Mouse (Mus musculus) naive thymus-derived CD4-positive, alpha-beta T cell, adult 2 months (primary cell): ENCODE data around the gene Pla2g12b.
A peak's percentile ranks its signal among the peaks of the same experiment; 100 is the strongest.
"Not testable (repeated sequence)": the region's sequence is repeated elsewhere in the genome, so short reads cannot be mapped to it uniquely, and the experiment has no call there.

ENCODE experiments used
- DNase-seq: peaks from one replicate; pipeline ENCODE4 v3.0.0-alpha.2; 2011; ENCODE audit warnings: low read depth

Pla2g12b gene

DNA sequence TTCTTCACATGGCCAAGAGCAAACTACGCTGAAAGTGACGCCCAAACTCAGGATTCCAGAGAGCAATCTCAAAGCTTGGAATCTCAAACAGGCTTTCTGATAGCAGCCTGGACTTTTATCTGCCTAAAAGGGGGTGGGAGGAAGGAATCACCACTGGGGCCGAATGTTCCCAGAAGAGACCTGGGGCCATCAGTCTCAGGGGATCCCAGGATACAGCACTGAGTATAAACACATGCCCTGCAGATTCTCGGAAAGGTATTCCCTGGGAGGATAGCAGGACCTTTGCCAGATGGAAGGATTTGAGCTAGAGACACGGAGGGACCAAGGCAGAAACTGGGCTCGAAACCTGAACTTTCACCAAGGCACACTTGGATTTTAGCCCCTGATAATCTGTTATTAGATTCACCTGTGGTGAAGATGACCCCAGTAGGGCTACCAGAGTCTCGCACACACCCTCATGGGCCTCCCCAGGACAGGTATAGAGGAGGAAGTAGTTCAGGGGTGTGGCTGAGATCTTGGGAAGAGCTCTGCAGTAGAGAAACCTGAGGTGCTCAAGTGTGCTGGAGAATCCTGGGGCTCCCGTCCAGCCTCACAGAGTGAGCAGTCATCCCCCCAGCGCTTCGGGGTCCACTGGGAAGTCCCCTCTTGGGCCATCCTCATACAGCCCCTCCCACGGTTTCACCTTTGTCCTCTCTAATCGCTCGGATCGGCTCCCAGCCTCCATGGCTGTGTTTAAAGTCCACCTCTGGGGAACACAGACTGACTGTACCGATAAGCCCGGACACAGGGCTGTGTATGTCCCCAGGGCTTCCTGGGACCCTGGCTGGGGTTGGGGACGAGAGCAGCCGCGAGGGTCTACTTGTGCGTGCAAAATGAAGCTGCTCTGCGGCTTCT is at the start of gene Pla2g12b:
TSS of gene Pla2g12b (plus strand) at position 762 of the 894 bp plus-strand sequence.
- no peak for DNase-seq

DNA sequence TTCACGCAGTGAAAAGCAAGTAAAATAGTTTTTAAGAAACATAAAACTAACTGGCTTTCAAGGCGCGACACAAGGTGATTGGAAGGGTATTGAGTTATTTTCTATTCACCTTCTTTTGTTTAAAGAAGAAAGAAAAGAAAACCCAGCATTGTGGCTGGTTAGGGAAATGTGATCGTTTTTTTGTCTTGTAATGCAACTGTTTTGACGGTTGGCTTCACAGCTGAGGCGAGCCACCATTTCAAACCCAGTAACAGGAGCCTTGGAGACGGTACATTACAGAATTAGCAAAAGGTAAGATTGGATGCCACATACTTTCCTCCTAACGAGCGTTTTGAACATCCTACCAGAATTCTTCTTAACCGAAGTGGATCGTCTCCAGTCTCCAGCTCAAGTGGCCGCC is 49.3 kb upstream of the Pla2g12b start:
- no peak for DNase-seq

DNA sequence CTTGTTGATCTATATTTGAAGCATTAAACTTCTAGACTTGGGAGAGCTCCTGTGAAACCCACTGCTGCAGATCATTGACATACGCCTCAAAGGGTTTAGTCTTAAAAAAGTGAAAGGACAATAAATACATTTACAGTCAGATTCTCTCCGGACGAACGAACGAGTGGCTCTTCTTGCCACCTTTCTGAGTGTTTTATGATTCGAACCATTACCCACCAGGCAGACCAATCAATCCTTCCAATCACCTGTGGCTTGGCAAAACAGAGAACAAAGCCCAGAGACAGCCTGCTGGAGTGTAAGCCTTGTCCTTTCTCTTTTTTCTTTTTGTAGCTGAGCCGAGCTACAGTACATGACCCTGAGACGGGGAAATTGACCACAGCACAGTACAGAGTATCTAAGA is 48.4 kb upstream of the Pla2g12b start:
- no peak for DNase-seq

DNA sequence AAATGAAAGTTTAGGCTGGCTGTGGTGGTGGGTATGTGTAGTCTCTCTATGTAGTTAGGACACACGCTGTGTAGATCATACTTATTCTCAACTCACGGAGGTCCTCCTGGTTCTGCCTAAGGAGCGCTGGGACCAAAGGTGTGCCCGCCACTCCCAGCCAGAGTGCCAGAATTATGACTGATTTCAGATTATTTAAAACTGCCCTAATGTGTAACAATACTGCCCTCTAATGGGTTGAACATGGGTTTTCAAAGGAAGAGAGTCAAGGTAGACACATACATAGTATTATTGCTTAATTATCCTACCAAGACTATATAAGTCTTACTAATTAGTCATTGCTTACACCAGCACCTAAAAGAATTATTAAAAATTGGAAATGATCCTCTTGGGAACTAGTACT is 44.7 kb upstream of the Pla2g12b start:
- DNase-seq: peak; percentile 41

DNA sequence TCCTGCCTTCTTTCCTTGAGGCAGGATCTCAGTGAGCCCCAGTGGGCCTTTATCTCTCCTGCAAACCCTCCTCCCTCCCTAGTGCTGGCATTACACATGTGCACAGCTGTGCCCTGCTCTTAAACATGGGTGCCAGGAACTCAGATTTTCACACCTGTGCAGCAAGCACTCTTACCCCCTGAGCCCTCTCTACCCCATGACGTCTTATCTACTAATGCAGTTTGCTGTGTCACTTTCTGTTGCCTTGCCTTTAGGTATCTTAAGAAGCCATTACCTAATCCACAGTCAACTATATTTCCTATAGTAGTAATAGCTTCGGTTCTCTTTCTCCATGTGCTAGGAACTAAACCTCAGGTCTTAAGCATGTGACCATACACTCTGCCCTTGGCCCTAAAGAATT is 40.3 kb upstream of the Pla2g12b start:
- no peak for DNase-seq

DNA sequence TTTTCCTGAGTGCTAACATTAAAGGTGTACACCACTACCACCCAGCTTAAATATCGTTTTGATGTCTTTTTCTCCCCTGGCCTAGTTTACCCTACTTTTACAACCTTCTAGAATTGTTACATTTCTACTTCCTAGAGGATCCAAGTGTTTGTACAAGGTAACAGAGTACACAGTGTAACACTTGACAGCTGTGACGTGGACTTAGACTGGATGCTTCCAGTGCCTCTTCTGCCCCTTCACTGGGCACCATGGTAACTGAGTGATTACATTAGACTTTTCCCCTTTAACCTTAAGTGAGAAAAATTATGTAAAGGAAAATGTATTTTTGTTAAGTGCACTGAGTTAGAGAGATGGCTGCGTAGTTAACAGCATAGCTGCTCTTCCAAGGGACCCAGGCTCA is 38.9 kb upstream of the Pla2g12b start:
- DNase-seq: no peak

DNA sequence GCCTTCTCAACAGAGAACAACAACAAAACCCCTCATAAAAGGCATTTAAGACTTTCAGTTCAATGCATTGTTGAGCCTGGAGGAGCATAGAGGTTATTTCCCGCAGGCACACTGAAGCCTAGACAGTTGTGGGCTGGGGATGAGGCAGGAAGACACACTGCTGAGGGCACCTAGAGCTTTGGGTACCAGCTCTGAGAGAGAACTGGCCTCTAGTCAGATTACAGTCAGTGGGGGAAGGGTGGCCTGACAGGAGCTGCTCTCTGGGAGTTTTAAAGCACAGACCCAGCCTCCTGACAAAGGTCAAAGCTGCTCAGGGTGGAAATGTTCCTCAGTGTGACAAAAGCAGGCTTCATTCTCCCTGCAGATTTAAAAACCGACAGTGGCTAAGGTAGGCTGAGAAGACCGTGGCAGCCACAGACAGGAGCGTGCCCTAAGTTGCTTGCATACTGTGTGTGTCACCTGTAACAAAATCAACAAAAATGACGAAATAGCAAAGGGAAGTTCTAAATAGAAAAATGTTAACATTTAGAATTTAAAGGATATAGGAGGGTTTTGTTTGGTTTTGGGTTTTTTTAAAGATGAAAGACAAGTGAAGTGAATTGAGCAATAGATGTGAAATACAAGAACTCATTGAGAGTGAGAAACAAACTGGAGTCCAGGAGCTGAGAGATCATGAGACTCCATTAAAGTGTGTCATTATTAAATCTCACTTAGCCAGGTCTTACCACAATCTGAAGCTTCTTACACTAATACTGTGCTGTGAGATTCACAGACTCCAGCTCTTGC is 37.5 kb upstream of the Pla2g12b start:
- DNase-seq: no peak

DNA sequence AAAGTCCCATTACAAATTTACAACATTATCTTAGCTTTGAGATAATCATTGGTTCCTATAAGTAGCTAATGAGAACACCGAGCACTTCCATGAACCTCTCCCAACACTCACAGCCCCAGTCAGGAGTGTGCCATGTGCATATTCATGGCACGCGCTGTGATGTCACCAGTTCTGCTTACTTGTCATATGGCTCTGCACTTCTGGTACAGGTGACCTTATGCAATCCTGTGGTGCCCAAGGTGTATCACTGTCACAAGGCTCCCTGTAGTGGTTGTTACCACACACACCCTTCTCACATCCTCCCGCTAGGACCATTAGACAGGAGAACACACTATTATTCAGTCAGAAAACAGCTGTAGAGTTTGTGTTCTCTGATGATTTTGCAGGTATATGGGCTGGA is 36.7 kb upstream of the Pla2g12b start:
- no peak for DNase-seq

DNA sequence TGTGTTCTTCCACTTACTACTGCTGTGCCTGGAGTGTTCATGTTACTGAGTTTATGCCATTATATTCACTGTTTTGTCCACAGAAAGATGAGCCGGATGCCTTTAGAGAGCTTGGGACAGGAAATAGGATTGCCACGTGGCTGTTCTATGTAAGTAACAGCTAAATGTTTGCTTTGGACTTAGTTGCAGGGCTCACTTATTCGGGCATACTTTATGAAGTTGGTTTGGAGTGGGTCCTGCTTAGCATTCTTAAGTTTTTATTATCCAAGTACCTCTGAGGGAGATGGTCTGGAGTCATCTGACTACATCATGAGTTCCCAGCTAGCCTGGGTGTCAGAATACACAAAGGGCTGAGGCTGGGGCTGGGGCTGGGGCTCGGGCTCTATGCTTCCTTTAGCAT is 36.3 kb upstream of the Pla2g12b start:
- no peak for DNase-seq

DNA sequence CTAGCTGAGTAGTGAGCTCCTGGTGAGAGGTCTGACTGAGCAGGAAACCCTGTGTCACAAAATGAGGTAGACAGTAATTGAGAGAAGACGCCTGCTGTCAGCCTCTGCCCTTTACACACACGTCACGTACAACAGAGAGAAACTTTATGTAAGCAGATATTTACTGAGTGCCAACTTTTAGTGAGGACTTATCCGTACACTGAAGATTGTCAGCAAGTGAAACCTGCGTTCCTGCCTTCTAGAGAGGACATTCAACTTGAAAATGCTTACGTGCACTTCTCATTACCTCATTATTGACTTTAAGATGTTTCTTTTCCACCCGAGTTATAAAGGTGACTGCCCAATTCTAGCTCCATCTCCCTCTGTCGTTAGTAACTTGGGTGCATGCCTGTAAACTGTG is 34.7 kb upstream of the Pla2g12b start:
- no peak for DNase-seq

DNA sequence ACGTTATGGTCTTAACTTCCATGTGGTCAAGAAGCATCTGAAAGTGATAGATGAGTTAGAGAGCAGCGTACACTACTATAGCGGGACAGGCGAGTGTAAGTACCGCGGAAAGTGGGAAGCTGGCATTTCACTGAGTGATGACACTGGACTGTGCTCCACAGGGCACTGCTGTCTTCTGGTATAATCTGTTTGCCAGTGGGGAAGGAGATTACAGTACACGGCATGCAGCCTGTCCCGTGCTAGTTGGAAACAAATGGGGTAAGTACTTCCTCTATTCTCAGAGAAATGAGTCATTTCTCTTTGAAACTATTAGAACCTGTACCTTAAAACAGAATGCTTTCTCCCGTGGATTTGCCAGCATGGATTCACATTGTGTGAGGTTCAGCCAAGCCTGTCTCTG is 34.0 kb upstream of the Pla2g12b start:
- DNase-seq: no peak

DNA sequence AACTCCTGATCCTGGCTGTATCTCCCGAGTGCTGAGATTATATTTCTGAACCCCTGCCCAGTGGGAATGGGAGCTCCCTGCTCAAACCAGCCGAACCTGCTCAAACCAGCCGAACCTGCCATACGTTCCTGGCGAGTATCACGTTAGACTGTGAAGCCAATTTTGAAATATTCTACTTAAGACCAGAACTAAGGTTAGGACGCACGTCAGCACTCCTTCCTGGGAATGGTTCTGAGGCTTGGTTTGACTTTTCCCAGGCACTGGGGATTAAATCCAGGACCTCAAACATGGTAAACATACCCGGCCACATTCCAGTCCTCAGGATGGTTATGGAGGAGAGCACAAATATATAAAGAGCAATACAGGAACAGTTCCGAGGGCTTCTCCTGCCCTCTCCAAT is 25.6 kb upstream of the Pla2g12b start:
- DNase-seq: no peak

DNA sequence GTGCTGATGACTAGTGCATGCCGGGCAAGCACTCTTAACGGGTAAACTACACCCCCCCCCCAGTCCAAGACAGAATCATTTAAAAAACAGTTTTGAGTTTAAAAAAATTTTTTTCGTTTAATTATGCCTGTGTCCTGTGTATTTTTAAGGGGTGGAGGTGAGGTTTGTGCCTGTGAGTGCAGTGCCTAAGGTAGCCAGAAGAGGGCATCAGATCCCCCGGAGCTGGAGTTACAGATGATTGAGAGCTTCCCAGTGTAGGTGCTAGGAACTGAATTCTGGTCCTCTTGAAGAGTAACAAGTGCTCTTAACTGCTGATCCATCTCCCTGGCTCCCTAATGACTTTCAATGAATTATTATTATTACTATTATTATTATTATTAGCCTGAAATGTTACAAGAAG is 24.7 kb upstream of the Pla2g12b start:
- DNase-seq: peak; percentile 26

DNA sequence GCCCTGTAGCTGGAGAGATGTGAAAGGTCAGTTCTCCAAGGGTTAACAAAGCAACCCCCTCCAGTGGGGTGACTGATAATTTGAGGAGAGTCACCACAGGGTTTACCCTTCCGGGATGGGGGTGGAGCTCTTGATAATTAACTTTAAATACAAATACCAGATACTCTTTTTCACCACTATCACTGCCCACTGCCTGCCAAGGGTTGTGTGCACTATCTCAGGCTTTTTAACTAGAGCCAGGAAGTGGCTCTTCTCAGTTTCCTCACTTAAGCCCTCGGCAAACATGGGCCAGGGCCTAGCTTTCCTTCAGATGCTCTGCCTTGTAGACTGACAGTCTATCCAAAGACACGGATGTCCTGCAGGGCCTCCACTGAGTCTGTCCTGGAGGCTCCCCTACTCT is 23.5 kb upstream of the Pla2g12b start:
- DNase-seq: peak; percentile 72

DNA sequence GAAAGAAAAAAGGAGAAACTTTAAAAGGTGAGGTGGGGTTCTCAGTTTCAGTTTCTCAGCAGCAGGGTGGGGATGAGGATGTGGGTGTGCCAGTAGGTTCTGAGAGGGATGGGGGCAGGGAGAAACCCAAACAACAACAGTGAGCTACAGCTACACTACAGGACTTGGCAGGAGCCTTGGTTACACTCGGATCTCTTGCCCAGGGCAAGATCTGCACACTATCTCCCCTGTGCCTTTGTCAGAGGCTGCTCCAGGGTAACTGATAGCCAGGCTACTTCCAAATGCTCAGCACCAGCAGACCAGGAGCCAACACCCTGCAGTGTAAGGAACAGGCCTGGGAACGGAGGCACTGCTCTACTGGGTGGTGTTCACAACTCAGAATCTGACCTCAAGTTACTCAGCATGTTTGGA is 23.0 kb upstream of the Pla2g12b start:
- peak; percentile 73 for DNase-seq

DNA sequence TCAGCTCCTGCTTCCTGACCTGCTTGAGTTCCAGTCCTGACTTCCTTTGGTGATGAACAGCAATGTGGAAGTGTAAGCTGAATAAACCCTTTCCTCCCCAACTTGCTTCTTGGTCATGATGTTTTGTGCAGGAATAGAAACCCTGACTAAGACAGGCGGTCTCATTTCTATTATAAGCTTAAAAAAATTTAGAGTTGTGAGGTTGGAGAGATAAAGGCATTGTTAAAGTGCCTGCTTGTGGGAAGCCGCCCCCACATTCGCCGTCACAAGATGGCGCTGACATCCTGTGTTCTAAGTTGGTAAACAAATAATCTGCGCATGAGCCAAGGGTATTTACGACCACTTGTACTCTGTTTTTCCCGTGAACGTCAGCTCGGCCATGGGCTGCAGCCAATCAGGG is 21.9 kb upstream of the Pla2g12b start:
- peak; percentile 35 for DNase-seq

DNA sequence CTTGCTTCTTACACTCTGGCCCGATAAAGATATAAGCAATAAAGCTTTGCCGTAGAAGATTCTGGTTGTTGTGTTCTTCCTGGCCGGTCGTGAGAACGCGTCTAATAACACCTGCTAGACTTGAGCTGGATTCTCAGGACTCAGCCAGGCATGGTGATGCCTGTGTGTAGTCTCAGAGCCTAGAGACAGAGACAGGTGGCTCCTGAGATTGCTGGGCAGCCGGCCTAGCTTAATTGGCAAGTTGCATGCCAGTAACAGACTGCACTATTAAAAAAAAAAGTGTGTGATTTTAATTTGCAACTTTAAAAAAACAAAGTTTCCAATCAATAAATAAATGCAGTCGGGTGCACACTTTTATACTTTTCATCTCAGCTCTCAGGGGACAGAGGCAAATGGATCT is 16.5 kb upstream of the Pla2g12b start:
- DNase-seq: no peak

DNA sequence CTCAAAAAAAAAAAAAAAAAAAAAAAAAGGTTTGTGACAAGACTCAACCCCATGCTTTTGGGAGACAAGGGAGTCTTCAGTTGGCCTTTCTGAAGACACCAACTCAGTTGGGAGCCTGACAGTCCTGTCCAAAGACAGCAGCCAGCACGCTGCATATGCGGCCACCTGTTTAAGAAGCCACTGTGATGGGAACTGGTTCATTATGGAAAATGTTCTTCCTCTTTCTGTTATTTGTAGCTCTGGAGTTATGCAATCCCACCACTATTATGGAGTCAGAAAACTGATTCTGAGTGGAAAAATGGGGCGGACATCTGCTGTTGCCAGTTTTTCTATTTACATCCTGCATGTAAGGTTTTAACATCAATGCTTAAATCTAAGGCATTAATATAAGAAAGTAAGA is 13.8 kb upstream of the Pla2g12b start:
- no peak for DNase-seq

DNA sequence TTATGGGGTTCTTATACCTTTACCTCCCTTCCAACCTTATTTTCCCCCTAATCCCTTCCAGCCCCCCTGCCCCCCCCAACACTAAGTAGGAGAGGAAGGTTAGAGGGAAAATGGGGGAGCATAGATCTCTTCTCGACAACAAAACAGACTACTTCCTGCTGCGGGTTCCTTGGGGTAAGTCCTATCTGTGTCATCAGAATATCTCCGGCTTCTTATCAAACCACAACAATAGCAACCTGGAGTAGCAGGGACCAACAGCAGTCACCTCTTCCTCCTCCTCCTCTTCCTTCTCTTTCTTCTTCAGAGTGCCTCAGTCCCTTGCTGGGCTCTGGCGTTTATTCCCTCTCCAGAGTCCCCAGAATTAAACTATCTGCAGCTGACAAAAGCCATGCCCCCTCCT is 11.6 kb upstream of the Pla2g12b start:
- peak; percentile 66 for DNase-seq

DNA sequence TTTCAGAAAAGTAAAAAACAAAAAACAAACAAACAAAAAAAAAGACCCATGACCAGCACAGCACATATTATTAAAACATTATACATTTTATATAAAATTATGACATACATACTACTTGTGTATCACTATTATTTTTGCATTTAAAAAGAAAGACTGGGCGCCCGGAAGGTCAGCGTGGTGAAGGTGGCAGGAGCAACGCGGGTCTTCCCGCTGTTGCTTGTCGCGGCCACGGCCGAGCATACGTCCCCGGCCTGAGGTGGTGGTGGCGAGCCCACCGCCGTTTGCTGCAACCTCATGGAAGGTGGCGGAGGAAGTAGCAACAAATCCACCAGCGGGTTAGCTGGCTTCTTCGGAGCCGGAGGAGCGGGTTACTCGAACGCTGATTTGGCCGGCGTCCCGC is 8.0 kb upstream of the Pla2g12b start, which contains the start of gene Gm10273:
TSS of gene Gm10273 (plus strand) at position 172 of the 400 bp plus-strand sequence.
- not testable (repeated sequence) for DNase-seq

DNA sequence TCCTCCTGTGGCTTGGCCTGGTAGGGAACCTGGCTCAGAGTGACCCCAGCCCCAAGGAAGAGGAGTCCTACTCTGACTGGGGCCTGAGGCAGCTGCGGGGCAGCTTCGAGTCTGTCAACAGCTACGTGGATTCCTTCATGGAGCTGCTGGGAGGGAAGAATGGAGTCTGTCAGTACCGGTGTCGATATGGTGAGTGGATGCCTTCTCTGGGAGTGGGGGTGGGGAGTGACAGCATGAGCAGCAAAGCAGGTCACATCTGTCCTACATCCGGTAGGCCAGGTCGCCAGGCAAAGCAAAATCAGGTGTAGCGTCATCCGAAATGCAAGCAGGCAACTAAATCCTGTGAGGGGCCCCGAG is 311 bp downstream of the Pla2g12b start:
- no peak for DNase-seq

DNA sequence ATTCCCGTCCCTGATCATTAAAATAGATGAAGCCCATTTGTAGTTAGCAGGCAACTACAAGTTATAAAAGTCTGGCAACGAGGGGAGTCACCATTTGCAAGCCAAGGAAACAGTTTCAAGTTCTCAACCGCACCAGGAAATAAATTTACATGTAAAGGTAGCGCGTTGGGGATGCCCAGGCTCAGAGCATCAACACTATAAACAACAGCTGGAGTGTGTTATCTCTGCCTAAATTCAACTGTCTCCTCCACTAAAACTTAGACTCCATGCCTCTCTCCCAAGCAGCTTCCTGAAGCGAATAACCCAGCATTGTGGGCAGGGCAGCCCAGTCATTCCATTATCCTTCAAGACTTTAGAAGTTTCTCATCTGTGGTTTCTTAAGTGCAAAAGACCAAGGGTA is 5.0 kb downstream of the Pla2g12b start:
- DNase-seq: no peak

DNA sequence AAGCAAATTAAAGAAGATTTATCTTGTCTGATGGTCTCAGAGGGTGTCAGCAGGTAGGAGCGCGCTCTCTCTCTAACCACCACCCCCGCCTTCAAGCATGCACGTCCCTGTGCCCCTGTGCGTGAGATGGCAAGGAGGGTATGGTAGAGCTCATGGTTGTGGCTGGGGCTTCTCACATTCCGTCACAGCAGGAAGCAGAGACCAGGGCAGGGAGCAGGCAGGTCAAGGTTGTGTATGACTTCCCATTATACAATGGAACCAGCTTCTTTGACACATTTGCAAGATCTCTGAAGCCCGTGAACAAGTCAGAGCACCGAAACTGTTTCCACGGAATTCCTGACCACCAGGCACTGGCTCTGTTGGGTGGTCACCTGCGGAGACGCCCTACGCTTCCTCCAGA is 6.8 kb downstream of the Pla2g12b start:
- DNase-seq: no peak
